Mouse (Mus musculus): ENCODE data around the gene Prex1. TPM values are rescaled to one million over a fixed set of nuclear protein-coding genes. Genes with fewer than 3 reads are reported as not detected.
"Not testable (repeated sequence)": the region's sequence is repeated elsewhere in the genome, so short reads cannot be mapped to it uniquely, and the experiment has no call there.

Gene Prex1
- 10 to 100 TPM; 71.0 to 74.9 TPM for total RNA-seq (2021)

DNA sequence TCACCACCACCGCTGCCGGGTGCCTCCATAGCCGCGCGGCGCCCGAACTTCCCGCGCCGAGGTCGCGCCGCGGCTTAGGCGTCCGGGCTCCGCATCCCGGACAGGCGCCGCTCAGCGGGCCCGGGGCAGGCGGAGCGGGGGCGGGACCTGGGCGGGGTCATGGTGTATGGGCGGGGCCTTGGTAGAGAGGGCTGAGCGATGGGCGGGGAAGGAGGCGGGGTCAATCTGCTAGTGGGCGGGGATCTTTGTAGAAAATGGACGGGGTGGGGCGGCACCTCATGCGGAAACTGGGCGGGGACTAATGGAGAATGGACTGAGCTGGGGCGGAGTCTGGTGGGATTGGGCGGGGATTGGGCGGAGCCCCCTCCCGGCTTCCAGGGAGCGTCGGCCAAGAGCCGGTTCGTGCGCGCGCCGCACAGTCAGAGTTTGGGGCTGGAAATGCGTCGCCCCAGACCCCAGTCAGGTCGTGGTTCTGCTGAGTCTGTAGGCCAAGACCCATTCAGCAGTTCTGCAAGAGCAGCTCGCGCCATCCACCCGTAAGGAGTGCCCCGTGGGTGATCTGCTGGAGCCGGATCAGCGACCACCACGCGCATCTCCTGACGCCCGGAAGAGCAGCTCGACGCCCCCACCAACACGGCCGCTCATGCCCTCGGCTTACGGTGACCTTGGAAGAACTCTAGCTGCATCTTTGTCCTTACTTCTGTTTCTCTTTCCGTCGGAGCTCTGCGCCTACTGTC, at the start of gene Prex1:
Gene Prex1 (minus strand): TSS at position 143 of the 737 bp plus-strand sequence.
- DNase-seq, result peak; percentile 96

DNA sequence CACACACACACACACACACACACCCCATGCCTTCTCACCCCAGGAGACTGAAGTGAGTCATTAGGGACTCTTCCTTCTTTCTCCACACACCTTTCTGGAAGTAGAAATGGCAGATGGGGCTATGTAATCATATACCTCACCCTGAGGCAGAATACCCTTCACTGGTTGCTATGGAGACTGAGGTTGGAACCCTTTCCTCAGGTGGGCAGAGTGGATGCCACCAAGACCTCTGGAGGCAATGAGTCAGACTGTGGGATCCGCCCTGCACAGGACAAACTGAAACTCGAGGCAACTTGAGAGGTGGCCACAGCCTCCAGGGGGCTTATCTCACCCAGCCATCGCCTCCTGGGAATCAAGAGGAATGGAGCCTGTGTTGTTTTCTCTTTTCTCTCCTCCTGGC, 44.3 kb upstream of the Prex1 start:
- DNase-seq, result no peak

DNA sequence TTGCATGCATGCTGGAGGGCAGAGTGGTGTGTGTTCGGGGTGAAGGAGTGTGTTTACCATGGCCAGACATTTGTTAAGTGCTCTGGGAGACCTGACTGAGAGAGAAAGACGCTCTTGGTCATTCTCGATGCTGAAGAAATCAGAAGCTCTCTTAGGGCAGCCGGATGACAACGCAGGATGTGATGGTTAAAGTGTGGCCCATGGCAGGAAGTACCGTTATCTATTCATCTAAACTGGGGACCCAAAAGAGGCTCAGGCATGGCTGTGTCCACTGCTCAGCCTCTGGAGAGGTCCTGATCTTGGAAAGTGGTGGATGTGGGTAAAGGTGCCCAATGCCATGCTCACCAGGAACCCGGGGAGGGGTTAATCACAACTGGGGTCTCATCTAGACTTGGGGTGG, 41.1 kb upstream of the Prex1 start:
- no peak for DNase-seq

DNA sequence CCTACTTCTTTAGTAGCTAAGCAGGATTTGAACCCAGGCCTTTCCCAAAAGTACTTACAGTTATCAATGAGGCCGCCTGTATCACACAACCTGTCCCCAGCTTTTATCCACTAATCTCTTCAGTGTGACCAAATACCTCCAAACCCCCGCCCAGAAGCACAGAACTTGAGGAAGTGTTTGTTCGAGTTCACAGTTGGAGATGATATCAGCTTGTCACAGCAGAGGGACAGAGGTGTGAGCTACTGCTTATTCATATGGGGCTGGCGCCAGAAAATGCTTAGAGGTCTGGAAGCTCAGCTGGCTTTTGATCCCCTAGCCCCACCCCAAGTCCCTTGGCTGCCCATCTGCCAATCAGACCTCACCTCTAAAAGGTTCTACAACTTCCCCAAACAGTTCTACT, 40.6 kb upstream of the Prex1 start:
- no peak for DNase-seq

DNA sequence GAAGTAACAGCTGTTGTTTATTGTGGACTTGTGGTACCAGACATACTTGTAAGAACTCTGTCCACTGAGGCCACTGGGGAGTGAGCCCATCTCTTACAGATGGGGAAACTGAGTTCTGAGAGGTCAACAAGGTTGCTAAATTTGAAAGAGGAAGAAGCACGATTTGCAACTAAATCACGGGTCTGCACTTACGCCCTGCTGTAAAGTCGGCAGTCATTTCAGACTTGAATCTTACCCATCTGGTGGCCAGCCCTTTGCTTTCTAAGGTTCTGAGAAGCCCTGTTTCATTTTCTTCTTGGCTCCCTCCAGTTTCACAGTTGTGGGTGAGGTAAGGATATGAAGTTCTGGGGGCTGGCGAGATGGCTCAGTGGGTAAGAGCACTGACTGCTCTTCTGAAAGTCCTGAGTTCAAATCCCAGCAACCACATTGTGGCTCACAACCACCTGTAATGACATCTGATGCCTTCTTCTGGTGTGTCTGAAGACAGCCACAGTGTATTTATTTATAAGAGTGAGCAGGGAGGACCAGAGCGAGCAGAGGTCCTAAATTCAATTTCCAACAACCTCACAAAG, 37.1 kb upstream of the Prex1 start:
- DNase-seq, result no peak

DNA sequence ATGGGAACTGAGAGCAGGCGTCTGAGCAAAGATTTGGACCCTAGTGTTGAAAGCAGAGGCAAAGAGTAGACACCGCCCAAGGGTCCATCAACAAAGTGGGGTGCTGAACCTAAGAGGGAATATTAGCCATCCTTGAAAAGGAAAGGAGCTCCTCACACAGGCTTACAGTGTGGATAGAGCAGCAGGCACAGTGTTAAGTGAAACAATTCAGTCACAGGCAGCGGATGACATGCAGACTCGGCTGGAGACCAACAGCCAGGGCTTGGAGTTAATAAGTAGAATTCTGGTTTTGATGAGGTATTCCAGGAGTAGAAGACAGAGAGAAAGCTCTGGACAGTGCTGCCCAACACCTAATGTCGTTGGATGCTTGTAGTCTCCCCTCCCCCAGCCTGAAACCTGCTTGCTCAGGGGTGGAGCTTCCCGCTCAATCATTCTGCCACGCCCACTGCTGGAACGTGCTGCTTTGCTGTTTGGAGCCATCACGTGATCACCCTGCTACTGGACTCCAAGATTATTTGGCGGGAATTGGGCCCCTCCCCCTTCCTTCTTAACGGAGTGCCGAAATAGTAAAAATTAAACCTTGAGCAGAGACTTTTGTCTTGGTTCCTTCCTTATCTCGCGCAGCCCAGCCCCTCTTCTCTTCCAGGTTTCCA, 32.8 kb upstream of the Prex1 start:
- not testable (repeated sequence) for DNase-seq

DNA sequence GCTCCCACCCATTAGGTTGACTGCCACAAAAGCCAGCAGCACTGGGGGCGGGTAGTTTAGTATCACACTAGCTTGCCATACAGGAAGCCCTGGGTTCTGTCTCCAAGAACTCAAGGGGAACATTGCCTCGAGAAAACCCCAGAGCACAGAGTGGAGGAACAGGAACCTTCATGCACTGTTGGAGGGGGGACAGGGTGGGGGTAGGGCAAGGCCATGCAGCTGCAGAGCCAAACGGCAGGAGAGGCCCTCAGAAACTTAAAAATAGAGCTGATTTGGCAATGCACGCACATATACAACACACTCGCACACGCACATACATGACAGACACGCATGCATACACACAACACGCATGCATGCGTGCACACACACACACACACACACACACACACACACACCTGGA, 32.2 kb upstream of the Prex1 start:
- no peak for DNase-seq

DNA sequence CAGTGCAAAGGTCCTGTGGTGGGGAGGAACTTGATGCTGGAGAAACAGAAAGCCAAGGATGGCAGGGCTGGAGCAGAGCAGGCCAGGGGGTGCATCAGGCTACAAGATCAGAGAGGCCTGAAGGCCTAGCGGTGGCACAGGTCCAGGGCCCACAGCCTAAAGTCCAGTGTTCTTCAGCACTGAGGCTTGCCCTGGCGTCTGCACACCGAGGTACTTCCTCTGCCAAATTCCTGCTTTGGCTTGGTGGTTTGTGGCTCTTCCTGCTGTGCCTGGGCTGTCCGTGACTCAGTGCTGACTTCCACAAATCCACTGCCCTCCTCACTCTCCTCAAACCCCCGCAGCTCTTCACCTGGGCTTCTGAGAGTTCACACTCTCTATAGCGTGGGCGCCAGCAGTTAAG, 30.8 kb upstream of the Prex1 start:
- DNase-seq, result no peak

DNA sequence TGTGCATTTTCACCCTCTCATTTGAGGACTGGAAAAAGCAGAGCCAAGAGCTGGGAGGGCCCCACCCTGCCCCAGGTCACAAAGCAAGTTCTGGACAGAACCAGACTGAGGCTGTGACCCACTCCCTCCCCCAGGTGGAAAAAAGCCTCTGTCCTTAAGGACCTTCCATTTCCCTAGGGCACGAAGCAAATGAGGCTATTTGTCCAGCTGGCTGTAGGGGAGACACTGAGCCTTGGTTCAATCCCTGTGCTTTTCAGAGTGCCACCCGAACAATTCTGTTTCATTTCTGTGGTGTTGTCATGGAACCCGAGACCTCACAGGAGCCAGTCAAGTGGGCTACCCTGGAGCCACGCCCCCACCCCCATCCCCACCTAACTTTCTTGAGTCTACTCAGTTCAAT, 29.9 kb upstream of the Prex1 start:
- DNase-seq, result no peak

DNA sequence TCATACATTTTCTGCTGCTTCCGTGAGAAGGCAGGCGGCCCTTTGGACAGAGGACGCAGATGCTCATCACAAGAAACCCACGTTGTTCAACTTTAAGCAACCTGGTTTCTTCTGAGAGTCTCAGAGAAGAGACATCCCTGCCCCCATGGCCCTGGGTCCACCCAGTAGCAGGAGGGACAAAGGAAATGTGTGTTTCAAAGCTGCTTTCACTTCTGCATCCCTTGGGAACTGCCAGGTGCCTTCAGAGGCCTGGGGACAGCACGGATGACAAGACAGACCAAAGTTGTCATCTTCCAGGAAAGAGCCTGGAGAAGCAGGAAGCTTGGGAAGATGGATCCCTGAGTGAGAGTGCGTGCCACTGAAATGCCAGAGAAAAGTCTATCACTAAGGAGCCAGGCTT, 27.8 kb upstream of the Prex1 start:
- no peak for DNase-seq

DNA sequence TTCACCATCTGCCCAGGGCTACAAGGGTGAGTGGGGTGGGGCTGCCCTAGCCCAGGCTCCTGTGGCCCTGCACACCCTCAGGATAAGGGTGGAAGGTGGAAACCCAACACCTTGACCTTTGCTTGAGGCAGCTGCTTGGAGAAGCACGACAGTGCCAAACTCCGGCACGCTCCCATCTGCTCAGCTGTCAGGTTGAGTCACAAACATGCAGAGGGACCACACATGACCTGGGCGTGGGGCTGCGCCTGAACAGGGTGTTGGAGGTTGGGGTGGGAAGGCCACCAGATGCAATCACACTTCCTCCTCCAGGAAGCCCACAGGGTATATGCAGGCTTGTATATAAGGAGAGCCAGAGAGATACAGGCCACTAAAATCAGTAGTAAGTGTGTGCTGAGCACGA, 26.8 kb upstream of the Prex1 start:
- DNase-seq, result no peak

DNA sequence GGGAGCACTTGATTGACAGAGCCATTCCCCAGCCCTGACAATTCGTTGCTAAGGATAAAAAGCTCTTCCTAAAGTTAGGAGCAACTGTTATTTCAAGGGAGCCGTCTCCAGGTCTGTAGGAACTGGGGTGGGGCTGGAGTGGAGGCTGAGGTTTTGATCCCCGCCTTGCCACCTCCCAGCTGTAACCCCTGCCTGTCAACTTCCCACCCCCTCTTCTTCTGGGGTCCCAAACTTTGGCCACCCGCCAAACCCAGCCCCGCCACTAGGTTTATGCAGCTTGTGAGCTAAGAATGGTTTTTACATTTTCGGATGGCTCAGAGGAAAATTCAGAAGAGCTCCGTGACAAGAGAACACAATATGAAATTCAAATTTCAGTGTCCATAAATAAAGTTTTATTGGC, 23.7 kb upstream of the Prex1 start:
- DNase-seq, result no peak

DNA sequence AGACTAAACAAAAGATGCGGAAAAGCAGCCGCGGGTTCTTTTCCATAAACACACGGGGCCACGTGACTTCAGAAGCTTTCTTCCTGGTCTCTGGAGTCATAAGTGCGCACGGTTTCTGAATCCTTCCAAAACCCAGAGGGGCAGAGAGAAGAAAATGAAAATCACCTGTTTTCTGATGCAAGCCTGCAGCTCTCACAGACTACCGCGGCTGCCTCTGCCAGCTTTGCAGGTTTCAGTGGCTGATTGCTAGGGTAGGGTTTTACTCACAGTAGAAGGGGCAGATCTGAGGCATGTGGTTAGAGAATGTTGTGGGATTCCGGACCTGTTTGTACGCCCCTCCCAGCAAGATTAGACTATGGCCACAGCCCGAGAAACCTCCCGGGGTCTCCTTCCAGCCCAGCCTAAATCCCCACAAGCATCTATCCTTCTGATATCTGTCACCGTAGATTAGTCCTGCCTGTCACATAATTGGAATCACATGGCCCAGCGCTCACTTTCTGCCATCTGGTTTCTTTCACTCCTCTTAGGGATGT, 21.9 kb upstream of the Prex1 start:
- DNase-seq, result no peak

DNA sequence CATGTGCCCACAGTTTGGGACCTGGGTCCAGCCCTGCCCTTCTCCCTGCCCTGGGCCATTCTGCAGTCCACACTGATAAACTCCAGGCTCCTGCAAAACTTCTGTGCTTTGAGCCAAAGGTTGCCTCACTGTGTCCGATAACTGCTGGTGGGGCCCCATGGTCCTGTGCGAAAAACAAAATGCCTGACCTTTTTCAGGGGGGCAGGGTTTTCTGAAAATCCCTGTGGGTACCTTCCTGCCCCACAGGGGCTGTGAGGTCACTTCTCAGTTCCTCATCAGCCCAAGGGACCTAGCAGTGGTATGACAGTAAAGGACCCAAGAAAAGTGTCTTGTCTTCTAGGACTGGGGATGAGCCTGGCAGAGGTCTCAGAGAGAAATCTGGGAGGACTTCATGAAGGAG, 19.2 kb upstream of the Prex1 start:
- DNase-seq, result no peak

DNA sequence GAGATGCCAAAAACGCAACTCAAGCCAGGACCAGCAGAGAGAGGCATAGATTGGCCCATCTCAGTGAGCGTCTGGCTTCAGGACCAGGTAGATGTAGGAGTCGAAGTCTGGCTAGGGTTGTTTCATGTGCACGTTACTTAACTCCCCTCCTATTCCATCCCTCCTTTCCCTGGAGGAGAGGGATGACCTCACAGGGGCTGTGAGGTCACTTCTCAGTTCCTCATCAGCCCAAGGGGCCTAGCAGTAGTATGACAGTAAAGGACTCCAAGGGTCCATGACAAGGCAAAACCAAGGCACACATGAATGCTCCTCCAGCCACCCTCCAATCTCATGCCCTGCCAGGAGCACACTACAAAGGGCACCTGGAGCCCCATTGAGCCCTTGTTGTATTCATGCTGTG, 18.5 kb upstream of the Prex1 start:
- DNase-seq, result no peak

DNA sequence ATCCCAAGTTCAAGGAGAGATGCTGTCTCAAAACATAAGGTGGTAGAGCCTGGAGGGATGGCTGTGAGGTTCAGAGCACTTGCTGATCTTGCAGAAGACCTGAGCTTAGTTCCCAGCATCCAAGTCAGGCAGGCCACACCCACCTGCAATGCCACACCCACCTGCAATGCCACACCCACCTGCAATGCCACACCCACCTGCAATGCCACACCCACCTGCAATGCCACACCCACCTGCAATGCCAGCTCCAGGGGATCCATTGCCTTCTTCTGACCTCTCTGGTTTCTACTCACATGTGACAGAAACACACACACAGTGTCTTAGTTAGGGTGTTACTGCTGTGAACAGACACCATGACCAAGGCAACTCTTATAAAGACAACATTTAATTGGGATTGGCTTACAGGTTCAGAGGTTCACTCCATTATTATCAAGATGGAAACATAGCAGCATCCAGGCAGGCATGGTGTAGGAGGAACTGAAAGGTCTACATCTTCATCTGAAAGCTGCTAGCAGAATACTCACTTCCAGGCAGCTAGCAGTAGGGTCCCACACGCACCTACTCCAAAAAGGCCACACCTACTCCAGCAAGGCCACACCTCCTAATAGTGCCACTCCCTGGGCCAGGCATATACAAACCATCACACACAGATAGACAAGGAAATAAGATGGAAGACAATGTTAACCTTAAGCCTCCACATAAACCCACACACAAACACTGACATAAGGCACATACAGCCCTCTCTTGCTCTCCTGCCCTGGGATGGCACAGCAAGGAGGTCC, 17.7 kb upstream of the Prex1 start:
- not testable (repeated sequence) for DNase-seq

DNA sequence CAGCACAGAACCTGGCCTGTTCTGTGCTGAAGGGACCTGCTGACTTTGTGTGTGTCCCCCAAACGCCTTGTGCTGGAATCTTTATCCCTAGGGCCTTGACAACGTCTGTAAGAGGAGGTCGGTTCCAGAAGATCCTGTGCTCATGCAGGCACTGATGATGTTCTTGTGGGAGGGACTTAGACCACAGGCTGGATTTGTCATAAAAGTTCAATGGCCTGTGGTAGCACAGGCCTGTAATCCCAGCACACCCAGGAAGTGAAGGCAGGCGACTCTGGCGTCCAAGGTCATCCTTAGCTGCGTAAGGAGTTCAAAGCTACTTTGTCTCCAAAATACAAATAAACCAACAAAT, 16.9 kb upstream of the Prex1 start:
- no peak for DNase-seq

DNA sequence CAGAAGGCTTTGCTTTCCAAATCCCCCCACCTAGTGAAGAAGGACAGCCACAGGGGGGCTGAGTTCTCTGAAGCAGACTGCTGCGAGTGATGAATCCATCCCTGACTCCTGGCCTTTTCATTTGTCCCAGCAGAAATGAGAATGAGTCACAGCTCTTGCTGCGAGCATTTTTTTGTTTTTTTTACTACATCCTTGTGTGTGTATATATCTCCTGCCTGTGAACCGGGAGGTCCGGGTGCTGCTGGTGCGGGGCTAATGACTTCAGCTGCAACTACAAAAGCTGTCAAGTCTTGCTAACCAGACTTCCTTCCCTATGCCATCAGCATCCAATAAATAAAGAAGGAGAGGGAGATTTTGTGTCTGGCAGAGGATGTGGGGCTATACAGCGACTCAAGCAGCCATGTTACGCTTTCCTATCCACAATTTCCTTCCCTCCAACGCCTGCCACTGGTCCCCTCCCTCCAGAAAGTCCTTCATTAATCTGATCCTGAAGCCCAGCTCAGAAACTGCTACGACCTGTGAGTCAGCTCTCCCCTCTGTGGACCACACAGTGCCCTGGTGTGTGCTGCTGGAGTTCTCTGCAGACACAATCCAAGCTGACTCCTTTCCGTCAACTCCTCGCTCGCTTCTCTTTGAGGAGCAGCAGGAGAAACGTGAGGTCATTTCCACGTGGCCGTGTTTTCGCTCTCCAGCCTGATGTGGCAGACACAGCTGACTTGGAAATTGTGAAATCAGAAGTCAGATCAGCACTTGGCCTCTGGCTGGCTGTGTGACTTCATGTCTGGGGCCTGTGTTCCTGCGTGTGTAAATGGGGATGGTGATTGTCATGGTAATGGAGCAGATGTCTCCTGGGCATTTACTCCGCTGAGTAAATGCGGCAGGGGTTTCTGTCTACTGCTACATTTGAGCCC, 16.3 kb upstream of the Prex1 start:
- DNase-seq, result no peak

DNA sequence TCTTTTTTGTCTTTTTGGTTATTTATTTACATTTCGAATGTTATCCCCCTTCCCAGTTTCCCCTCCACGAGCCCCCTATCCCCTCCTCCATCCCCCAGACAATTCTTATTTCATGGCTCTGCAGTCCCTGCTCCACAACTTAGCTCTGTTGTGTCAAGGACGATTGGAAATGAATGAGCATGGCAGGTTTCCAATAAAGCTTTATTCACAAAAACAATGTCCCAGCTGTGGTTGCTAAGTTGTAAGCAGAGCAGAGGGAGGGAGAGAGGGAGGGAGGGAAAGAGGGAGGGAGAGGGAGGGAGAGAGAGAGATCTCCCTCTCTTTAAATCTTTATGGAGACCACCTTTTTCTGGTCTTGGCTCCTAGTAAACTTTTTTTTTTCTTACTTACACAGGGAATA, 15.4 kb upstream of the Prex1 start:
- no peak for DNase-seq

DNA sequence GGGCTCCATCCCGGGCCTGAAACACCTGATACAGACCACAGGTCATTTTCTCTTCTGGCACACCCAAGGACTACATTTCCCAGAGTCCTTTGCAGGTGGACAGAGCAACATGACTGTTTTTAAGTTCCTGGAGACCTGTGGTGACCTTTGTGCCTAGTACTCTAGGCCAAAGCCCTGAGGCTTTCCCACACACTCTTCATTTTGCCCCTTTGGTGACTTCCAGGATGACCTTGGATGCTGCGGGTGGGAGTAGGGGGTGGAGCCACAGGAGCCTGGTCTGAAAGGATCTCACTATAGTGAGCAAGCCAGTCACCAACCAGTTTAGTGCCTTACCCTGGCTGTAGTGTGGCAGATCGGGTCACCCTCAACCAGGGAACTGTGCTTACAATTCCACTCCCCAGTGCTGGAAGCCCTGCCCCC, 14.6 kb upstream of the Prex1 start:
- no peak for DNase-seq

DNA sequence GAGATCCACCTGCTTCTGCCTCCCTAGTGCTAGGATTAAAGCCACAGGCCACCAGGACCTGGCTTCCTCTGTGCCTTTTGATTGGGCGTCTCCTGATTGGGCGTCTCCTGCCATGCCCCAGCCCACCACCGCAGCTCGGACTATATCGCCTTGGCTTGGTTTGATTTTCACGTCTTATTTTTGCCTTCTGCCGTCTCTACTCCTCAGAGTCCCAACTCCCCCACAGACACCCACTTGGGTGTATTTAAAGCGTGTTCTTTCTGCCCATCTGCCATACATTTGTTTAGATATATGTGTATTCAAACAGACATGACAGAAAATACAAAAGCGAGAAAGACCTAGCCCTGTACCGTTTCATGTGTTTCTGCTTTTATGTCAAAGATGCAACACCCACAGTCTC, 14.2 kb upstream of the Prex1 start:
- DNase-seq, result peak in 1 of 2 experiments; percentile 27

DNA sequence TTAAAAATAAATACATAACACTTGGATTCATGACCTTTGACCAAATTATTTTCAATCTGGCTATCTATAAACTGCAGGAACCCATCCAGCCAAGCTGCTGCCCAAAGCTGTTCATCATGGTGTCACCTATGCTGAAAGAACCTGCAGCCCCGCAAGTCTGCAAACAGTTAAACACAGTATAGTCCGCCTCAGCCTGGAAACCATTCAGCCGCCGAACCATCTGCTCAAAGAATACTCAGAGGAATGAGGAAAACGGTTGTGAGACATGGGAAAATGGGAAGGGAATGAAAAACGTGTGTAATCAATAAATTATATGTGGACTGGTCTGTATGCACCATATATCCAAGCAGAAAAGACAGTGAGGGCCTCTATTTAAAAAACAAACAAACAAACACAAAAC, 13.3 kb upstream of the Prex1 start:
- DNase-seq, result no peak
